Mouse (Mus musculus) myocyte (in vitro differentiated cells): ENCODE data around the gene Nadk2. TPM values are rescaled to one million over a fixed set of nuclear protein-coding genes. Genes with fewer than 3 reads are reported as not detected.

Experiments used
- H3K27me3 ChIP-seq: one replicate; pipeline ENCODE4 v1.6.1; 2011; ENCODE audit not compliant: control insufficient read depth, insufficient read depth, insufficient read length
- H3K36me3 ChIP-seq: one replicate; pipeline ENCODE4 v1.6.1; 2011; ENCODE audit not compliant: control insufficient read depth, insufficient read depth
- H3K4me2 ChIP-seq: one replicate; pipeline ENCODE4 v1.6.1; 2011; ENCODE audit warnings: low read depth, control low read depth
- H3K4me3 ChIP-seq: one replicate; pipeline ENCODE4 v1.5.1; 2011; ENCODE audit warnings: mild to moderate bottlenecking, control low read depth, moderate library complexity
- H3K79me2 ChIP-seq: one replicate; pipeline ENCODE4 v1.6.1; 2011; ENCODE audit not compliant: control insufficient read depth, insufficient read depth
- H3ac ChIP-seq: one replicate; pipeline ENCODE4 v1.6.1; 2011; ENCODE audit not compliant: control insufficient read depth, insufficient read length
- CEBPB ChIP-seq: IDR thresholded peaks from 2 replicates; pipeline ENCODE4 v1.6.1; 2011; ENCODE audit warnings: mild to moderate bottlenecking, moderate library complexity; ENCODE audit not compliant: poor library complexity, insufficient read depth, severe bottlenecking
- E2F4 ChIP-seq: IDR thresholded peaks from one replicate; pipeline ENCODE4 v1.6.1; 2011; ENCODE audit warnings: mild to moderate bottlenecking, control low read depth, moderate library complexity; ENCODE audit not compliant: insufficient read depth
- MAX ChIP-seq: IDR thresholded peaks from one replicate; pipeline ENCODE4 v1.6.1; 2011; ENCODE audit warnings: low read depth, mild to moderate bottlenecking, control low read depth
- MYOD1 ChIP-seq, 3 experiments: IDR thresholded peaks; one replicate each; pipeline ENCODE4 v1.6.1; 2011; ENCODE audit warnings: control low read depth in 2 of 3, low read depth in 2 of 3, mild to moderate bottlenecking in 2 of 3, moderate library complexity in 1 of 3; ENCODE audit not compliant: insufficient read length in 2 of 3, control insufficient read depth in 1 of 3
- MYOG ChIP-seq, 3 experiments: IDR thresholded peaks; one replicate each; pipeline ENCODE4 v1.6.1; 2011; ENCODE audit warnings: control low read depth in 2 of 3, low read depth in 2 of 3, mild to moderate bottlenecking in 2 of 3; ENCODE audit not compliant: insufficient read length in 2 of 3, control insufficient read depth in 1 of 3, insufficient read depth in 1 of 3
- POLR2A ChIP-seq: IDR thresholded peaks from one replicate; pipeline ENCODE4 v1.6.1; 2011; ENCODE audit warnings: low read depth, mild to moderate bottlenecking, control low read depth, moderate library complexity; ENCODE audit not compliant: insufficient read length
- POLR2AphosphoS2 ChIP-seq: IDR thresholded peaks from one replicate; pipeline ENCODE4 v1.6.1; 2011; ENCODE audit warnings: low read depth, control low read depth; ENCODE audit not compliant: insufficient read length
- REST ChIP-seq: IDR thresholded peaks from one replicate; pipeline ENCODE4 v1.6.1; 2011; ENCODE audit warnings: mild to moderate bottlenecking, control low read depth, moderate library complexity; ENCODE audit not compliant: insufficient read depth, insufficient read length
- SRF ChIP-seq: IDR thresholded peaks from one replicate; pipeline ENCODE4 v1.6.1; 2011; ENCODE audit warnings: low read depth; ENCODE audit not compliant: control insufficient read depth, insufficient read length
- TCF12 ChIP-seq: IDR thresholded peaks from one replicate; pipeline ENCODE4 v1.6.1; 2011; ENCODE audit warnings: mild to moderate bottlenecking, control low read depth; ENCODE audit not compliant: poor library complexity, insufficient read depth, severe bottlenecking
- TCF3 ChIP-seq: IDR thresholded peaks from one replicate; pipeline ENCODE4 v1.6.1; 2011; ENCODE audit warnings: low read depth, control low read depth; ENCODE audit not compliant: insufficient read length
- USF1 ChIP-seq: IDR thresholded peaks from one replicate; pipeline ENCODE4 v1.6.1; 2011; ENCODE audit warnings: low read depth, mild to moderate bottlenecking, control low read depth, moderate library complexity
- polyA plus RNA-seq: library from polyadenylated mRNA; unstranded; fragments of >200 nt; fragmentation: generic; extraction: Trizol; gene quantifications from one replicate; pipeline ENCODE4 v1.2.1, GENCODE M21; 2012; ENCODE audit warnings: missing spikeins

Gene Nadk2
- 6.3 TPM for polyA plus RNA-seq

DNA sequence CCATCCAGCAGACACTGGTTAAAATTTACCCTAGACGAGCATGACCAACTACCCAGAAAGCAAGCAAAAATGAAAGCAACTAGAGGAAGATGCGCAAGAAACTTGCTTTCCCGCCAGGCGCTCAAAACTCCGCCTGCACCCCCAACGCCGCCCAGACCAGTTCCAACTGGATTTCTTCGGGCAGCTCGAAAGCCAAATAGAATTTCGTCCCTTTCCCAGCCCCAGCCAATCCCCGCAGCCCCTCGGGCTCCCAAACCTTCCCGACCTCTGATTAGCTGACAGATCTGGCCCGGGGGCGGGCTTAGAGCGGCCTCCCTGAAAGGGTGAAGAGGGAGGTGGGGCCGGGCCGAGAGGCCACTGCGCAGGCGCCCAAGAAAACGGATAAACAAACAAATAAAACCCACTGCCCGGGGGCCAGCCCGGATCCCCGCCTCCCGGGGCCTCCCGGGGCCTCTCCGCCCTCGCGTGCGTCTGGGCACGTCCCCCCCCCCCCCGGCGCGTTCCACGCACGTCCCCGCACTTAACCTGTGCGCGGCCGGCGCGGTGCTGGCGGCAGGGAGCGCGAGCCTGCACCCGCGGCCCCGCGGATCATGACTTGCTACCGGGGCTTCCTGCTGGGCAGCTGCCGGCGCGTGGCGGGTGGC lies at the start of gene Nadk2:
Gene Nadk2, plus strand, starts transcription at position 349 of the 644 bp plus-strand sequence.
- Histone ChIP-seq H3K4me2 (peak within 1 kb of the TSS; percentile 100), H3K27me3 (no peaks in the 10 kb centered on the region), H3K36me3 (no peaks in the 10 kb centered on the region), H3K79me2 (no peaks in the 10 kb centered on the region), H3K4me3 (peak within 1 kb of the TSS; percentile 58), H3ac (peak within 1 kb of the TSS; percentile 58)
- TF ChIP-seq REST (no peak), E2F4 (peak; percentile 93), MYOD1 (IDR thresholded peaks at IDR 0.05; ENCODE audit: control insufficient read depth in 1 of 3, insufficient read length in 2 of 3, low read depth in 2 of 3) (peak in 1 of 3 experiments; percentile 42), CEBPB (no peak), MYOG (IDR thresholded peaks at IDR 0.05; ENCODE audit: control insufficient read depth in 1 of 3, insufficient read depth in 1 of 3, insufficient read length in 2 of 3, low read depth in 2 of 3) (peak in 1 of 3 experiments; percentile 44), POLR2A (peak; percentile 59)

DNA sequence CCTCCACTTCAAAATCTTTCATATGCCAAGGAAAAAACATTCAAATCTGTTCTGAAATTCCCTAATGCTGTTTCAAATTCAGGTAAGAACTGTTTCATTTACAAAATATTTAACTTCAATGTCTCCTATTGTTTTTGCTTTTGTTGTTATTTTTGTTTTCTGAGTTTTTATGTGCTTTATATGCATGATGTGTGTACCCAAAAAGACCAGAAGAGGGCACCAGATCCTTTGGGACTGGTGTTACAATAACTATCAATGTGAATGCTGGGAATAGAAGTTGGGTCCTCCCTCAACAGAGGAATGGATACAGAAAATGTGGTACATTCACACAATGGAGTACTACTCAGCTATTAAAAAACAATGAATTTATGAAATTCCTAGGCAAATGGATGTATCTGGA lies 15.4 kb upstream of the Nadk2 start:
- Histone ChIP-seq H3K4me2 (no peak overlapping the region), H3K79me2 (no peaks in the 10 kb centered on the region)
- TF ChIP-seq TCF12 (no peak), E2F4 (no peak), MAX (no peak), USF1 (no peak), POLR2A (no peak), MYOG (IDR thresholded peaks at IDR 0.05; ENCODE audit: control insufficient read depth in 1 of 3, insufficient read depth in 1 of 3, insufficient read length in 2 of 3, low read depth in 2 of 3) (no peak), SRF (no peak), REST (no peak)

DNA sequence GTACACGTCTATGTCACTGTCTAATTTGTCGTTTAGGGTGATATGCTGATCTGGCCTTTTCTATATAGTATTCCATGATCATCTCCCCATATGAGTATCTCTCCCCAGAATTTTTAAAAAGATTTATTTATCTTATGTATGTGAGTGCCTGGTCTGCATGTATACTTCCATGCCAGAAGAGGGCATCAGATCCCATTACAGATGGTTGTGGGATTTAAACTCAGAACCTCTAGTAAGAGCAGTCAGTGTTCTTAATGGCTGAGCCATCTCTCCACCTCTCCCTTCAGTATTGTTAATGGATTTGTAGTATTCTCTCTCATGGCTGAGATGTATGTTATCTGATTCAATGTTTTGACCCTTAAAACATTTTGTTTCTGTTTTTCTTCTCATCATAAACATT lies 11.2 kb upstream of the Nadk2 start:
- Histone ChIP-seq H3K4me2 (no peak overlapping the region), H3K36me3 (no peaks in the 10 kb centered on the region), H3K4me3 (no peak overlapping the region), H3K27me3 (peaks cover 6% of the 10 kb centered on the region), H3K79me2 (no peaks in the 10 kb centered on the region), H3ac (no peak overlapping the region)
- TF ChIP-seq MAX (no peak), USF1 (no peak), POLR2AphosphoS2 (no peak), TCF3 (no peak), POLR2A (no peak), REST (no peak), MYOD1 (IDR thresholded peaks at IDR 0.05; ENCODE audit: control insufficient read depth in 1 of 3, insufficient read length in 2 of 3, low read depth in 2 of 3) (no peak), SRF (no peak), CEBPB (no peak), E2F4 (no peak), TCF12 (no peak), MYOG (IDR thresholded peaks at IDR 0.05; ENCODE audit: control insufficient read depth in 1 of 3, insufficient read depth in 1 of 3, insufficient read length in 2 of 3, low read depth in 2 of 3) (no peak)

More for the DNA sequence above, 15.4 kb upstream of the Nadk2 start:
- Histone ChIP-seq H3K36me3 (no peaks in the 10 kb centered on the region), H3K4me3 (no peak overlapping the region), H3ac (no peak overlapping the region), H3K27me3 (no peaks in the 10 kb centered on the region)

DNA sequence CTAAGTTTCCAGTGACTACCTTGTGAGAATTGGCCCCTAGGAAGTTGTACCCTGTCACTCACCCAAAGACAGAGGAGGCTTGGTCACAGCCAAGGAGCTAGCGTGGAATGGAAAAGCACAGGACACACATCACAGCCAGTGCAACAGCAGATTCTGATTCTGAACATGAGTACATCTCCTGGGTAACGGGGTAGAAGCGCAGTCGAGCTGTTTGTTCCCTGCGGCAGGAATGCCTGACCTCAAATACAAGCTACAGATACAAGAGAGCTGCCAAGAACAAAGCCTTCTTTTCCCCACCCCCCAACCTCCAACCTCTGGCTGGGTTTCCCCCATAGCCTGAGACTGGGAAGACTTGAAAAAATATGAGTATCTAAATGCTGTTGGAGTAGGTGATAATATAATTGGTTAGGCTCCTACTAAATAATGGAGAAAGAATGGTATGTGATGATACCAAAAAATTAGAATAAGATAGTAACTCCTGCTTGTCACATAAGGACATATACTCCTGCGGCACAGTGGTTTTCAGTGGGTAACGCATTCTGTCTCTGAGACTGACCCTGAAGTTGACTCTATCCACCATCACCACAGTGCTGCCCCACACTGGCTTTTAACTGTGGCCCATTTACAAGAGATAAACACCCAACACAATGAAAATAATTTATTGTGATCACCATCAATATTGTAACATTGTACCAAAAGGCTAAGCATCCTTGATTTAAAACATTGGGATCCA lies 9.7 kb upstream of the Nadk2 start:
- Histone ChIP-seq H3K79me2 (no peaks in the 10 kb centered on the region), H3ac (no peak overlapping the region), H3K36me3 (no peaks in the 10 kb centered on the region), H3K4me2 (no peak overlapping the region), H3K27me3 (peaks cover 6% of the 10 kb centered on the region), H3K4me3 (no peak overlapping the region)
- TF ChIP-seq REST, result no peak
- TF ChIP-seq POLR2A, result no peak
- TF ChIP-seq MYOD1 (IDR thresholded peaks at IDR 0.05; ENCODE audit: control insufficient read depth in 1 of 3, insufficient read length in 2 of 3, low read depth in 2 of 3), result no peak
- no peak for TF ChIP-seq MYOG (IDR thresholded peaks at IDR 0.05; ENCODE audit: control insufficient read depth in 1 of 3, insufficient read depth in 1 of 3, insufficient read length in 2 of 3, low read depth in 2 of 3)
- TF ChIP-seq POLR2AphosphoS2, result no peak
- TF ChIP-seq CEBPB, result no peak
- no peak for TF ChIP-seq E2F4
- TF ChIP-seq SRF, result no peak
- TF ChIP-seq TCF12, result no peak
- no peak for TF ChIP-seq USF1
- TF ChIP-seq TCF3, result no peak
- TF ChIP-seq MAX, result no peak
